Mouse (Mus musculus): Measurements from ENCODE around the gene Palm3.

Palm3 gene

GRCm38 (mm10) chr8:84025863-84026262, 4.6 kb downstream of the Palm3 start:
- DNase-seq, result no peak

DNA sequence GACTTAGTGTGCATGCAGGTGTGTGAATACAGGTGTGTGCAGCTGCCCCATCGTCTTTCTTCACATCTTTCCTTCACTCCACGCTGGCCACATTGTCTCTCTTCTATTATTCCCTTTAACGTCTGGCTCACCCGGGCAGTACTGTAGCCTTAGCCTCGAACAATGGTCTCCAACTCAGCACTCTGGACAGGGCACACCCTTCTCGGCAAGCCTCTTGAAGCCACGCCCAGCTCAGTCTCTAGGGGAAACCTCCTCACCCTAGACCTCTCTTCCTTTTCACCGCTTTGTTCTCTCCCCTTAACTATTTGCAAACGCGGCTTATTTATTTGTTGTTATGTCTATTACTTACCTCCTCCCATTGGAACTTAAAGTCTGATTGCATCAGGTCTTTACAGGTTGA, 6.2 kb downstream of the Palm3 start:
- no peak for DNase-seq

GRCm38 (mm10) chr8:84029272-84029671, 8.0 kb downstream of the Palm3 start:
- DNase-seq, result no peak

GRCm38 (mm10) chr8:84032777-84033176, 11.5 kb downstream of the Palm3 start:
- DNase-seq, result no peak

- no peak for DNase-seq
Measured at GRCm38 (mm10) chr8:84038015-84038414, 16.7 kb downstream of the Palm3 start.

DNA sequence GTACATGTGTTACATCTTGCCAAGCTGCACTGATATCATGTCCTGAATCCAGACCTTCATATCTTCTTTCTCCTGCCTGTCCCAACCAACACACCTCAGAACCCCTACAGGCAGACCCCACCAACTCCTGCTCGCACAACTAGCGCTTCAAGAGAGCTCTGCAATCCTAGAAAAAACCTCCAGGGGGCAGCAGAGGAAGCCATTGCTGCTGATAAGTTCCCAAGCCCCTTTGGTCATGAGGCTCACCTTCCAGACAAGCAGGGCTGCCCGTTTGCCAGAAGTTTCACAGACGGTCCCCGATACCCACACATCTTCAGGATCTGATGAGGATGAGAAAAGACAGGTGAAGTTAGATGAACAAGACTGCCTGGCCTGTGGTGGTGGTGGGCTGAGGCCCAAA, 17.8 kb downstream of the Palm3 start:
- DNase-seq, result peak; percentile 89

- peak; percentile 79 for DNase-seq
Measured at GRCm38 (mm10) chr8:84042066-84042947, 21.0 kb downstream of the Palm3 start, which contains the start of gene Il27ra. Gene Il27ra (minus strand): TSS chr8:84042589.

- peak; percentile 40 for DNase-seq
Measured at GRCm38 (mm10) chr8:84042948-84043342, 21.7 kb downstream of the Palm3 start.

GRCm38 (mm10) chr8:84044103-84044502, 22.8 kb downstream of the Palm3 start:
- DNase-seq, result no peak

- no peak for DNase-seq
Measured at GRCm38 (mm10) chr8:84044900-84045299, 23.6 kb downstream of the Palm3 start, which contains the start of gene Rln3. Gene Rln3 (minus strand): TSS chr8:84045000.

DNA sequence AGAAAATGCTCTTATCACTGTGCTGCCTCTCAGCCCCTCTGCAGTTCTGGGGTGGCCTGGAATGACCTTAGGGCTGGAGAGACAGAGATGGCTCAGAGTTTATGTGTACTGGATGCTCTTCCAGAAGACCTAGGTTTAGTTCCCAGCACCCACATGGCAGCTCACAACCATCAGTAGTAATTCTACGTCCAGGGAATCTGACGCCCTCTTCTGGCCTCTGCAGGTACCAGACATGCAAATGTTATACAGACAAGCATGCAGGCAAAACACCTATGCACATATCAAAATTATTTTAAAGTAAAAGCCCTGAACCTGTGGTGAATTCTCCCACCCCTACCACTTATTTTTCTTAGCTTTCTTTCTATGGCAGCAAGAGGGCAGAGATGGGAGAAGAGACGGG, 25.2 kb downstream of the Palm3 start:
- DNase-seq, result no peak

DNA sequence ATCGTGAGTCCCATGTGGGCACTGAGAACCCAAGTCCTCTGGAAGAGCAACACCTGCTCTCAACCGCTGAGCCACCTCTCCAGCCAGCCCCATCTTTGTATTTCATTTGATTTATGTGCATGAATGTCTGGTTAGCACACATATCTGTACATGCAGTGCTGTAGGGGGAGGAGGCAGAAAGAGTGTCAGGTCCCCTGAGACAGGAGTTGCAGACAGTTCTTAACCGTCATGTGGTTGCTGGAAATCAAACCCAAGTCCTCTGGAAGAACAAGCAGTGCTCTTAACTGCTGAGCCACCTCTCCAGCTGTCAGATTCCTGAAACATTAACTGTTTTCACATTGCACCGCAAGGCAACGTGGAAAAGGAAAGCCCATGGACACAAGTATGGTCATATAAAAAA, 26.9 kb downstream of the Palm3 start:
- no peak for DNase-seq

GRCm38 (mm10) chr8:84052746-84053145, 31.5 kb downstream of the Palm3 start:
- peak; percentile 17 for DNase-seq

DNA sequence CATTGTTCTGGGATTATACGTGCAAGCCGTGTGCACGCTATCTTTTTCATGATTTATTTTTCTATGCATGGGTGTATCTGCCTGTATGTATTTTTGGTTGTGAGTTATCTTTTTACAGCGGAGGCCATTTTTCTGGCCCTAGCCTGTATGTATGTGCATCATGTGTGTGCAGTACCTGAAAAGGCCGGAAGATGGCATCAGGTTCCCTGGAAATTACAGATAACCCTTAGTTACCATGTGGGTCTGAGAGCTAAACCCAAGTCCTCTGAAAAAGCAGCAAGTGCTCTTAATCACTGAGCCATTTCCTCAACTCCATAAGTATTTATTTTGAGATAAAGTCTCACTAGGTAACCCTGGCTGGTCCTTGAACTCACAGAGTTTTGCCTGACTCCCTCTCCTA, 32.0 kb downstream of the Palm3 start:
- no peak for DNase-seq

DNA sequence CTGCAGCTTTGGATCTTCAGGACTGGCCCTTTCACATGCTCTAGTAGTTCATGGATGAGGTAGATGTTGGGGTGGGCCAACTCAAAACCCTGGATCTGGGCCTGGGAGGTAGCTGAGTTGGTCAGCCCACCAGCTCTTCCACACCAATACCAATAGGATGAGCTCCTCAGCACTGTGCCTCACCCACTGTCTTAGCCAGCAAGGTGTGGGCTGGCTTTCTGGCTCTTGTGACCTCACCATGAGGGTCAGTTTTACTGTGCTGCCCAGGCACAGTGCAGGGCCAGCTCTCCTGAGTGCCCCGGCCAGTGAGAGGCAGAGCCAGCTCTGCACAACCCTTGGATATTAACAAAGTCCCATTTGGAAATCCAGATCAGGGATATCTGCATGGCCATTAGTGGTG, 36.6 kb downstream of the Palm3 start:
- no peak for DNase-seq

- DNase-seq, result no peak
Measured at GRCm38 (mm10) chr8:84059226-84059625, 38.0 kb downstream of the Palm3 start.

GRCm38 (mm10) chr8:84060245-84060644, 39.0 kb downstream of the Palm3 start:
- DNase-seq, result no peak

DNA sequence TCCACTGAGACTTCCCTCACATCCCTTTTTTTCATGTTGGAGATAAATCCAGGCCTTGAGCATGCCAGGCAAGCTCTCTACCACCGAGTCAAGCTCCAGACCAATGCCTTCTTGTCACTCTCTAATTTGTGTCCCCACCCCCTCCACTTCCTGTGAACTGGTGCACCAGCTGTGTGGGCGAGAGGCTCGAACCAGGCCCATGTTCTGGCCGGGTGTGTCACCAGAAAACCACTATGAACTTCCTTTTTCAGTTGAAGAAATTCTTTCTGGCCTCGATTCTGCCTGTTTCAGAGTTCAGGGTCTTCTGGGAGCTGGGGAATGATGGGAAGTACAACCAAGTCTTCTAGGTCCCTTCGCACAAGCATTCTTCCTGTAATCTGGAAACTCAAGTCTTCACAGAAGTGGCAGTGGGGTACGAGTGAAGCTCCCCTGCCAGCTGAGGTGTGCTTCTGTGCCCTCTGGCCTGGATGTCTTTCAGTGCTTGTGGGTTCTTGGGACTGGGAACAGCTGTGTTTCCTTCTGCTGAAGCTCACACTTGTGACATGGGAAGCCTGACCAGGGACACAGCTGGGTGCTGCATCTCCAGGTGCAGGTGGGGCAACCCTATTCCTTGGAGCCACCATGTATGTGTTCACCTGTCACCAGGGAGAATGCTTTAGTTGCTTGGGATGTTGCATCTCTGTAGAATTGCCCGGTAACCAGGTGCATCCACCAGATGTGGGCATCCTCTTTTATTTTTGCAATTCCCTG, 42.8 kb downstream of the Palm3 start:
- peak; percentile 85 for DNase-seq

GRCm38 (mm10) chr8:84065037-84065436, 43.8 kb downstream of the Palm3 start, which contains the start of gene Gm10643:
Gene Gm10643 (minus strand): TSS chr8:84065137.
- no peak for DNase-seq

DNA sequence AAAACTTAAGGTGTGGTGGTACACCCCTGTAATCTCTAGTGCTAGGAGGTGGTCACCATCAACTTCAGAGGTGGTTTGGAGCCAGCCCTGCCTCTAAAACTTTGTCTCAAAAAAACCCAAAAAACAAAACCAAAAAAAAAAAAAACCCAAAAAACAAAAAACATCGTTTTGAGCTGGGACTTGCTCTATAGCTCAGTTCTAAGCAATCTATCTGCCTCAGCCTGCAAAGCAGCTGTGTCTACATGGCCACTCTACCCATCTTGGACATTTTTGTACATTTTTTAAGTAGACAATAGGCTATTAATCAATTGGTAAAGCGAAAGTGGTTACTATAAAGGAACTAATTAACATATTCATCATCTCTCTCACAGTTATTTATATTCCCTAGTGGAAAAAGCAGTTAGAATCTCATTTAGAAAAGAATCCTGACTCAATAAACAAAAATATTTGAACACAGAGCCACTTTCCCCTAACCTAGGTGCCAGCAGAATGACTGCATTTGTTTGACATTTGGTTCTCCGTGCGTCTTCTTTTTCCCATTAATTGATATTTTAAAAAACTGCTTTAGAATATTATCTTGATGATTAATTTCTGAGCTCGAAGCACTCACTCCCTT, 44.3 kb downstream of the Palm3 start:
- no peak for DNase-seq

GRCm38 (mm10) chr8:84066291-84066930, 45.1 kb downstream of the Palm3 start, which contains the start of gene Rfx1:
Gene Rfx1 (plus strand): TSS chr8:84066834.
- peak; percentile 100 for DNase-seq

DNA sequence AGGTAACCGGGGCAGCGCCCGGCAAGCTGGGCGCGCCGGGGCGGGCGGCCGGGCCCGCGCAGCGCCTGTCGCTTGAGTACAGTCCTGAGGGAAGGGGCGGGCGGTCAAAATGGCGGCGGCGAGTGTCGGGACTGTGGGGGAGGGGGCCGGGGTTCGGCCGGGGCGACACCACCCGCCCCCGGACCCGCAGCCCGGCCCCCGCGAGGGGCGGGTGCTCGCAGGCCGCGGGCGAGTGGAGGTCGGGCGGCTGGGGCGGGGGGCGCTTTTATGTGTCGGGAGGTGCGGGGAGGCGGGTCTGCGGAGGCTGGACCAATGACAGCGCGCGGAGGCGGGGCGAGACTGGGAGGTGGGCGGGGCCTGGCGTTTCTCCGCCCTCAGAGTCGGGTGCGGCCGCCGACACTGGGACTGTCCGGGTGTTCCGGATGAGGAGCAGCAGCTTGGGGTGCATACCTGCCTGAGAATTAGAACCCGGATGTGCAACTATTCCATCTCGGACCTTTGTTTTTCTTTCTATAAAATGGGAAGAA, 45.8 kb downstream of the Palm3 start:
- peak; percentile 97 for DNase-seq

DNA sequence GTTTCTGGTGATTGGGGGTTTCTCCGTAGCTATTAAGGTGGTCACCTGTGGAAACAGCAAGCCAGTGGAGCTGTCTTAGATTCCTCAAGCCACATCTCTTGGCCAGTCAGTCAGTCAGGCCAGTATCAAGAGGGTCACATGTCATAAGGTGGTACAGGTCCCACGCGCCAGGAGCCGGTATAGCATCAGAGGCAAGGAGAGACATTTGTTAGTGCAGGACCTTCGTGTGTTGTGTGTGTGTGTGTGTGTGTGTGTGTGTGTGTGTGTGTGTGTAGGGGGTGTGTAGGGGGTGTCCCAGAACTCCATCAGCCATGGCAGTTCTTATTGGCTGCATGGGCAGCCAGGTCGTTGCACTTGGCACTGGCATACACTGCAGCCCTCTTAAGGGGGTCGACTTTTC, 46.6 kb downstream of the Palm3 start:
- no peak for DNase-seq

All from lung, postnatal 36 days (tissue).